Mouse (Mus musculus): Measurements from ENCODE around the gene Ube2h.

Ube2h gene

DNA sequence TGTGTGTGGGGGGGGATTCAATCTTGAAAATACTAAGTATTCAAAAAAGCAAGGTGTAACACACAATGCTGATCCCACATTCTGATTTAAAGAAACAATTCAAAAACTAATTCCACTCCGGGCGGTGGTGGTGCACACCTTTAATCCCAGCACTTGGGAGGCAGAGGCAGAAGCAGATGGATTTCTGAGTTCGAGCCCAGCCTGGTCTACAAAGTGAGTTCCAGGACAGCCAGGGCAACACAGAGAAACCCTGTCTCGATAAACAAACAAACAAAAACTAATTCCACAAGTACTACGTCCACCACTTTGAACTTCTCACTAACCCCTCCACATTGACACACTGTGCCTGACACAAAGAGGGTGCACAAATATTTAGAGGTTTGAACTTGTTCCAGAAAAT, 4.7 kb downstream of the Ube2h start:
- no peak for DNase-seq (ENCODE audit: low spot score in 2 of 2)

DNA sequence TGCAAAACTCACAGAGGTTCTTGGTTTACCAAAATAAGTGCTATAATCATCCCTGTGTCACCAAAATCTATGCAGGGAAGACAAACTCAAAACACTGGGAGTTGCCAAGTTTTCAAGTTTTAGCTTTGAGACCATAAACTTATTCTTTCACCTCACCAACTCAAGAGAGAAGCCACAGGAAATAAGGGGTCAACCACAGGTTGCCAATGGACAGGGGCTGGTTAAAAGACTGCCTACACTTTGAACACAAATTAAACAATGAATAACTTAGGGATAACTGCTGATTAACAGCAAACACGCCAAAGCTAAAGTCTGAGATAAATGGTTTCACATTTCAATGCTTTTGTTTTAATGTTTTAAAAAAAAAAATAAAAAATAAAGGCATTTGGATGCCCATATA, 5.2 kb downstream of the Ube2h start:
- DNase-seq (ENCODE audit: low spot score in 2 of 2) = no peak

DNA sequence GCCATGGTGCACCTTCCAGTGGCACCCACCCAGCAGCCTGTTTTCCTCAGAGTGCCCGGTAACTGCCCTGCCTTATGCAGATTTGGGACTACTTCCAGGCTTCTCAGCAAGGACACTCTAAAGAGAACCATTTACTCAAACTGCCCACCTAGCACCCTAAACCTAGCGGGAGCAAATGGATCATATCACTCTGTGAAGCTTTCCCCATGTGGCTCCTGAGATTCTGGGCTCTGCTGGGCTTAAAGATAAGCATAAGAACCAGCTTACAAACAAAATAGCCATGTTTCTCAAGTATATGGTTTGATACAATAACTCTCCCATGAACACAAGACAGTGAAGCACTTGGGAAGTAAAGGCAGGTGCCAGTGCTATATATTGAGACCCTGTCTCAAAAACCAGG, 11.8 kb downstream of the Ube2h start:
- DNase-seq (ENCODE audit: low spot score in 2 of 2) = no peak

DNA sequence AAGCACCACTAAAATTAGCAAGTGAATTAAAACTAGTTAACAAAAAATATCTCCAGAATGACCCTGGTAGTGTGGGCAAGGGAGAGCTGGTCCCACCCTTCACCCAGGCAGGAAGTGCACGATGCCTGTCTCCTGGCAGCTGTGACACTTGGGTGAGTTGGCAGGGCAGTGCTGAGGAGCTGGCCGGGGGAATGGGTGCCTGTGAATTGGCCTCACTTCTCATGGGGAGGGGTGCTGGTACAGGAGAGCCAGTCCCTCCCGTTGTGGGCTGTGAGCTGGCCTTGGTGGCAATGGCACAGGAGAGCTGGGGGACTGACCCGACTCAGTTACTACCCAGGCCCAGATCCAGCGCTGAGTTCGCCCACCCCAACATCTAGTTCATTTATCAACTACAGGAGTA, 16.4 kb downstream of the Ube2h start:
- no peak for DNase-seq (ENCODE audit: low spot score in 2 of 2)

DNA sequence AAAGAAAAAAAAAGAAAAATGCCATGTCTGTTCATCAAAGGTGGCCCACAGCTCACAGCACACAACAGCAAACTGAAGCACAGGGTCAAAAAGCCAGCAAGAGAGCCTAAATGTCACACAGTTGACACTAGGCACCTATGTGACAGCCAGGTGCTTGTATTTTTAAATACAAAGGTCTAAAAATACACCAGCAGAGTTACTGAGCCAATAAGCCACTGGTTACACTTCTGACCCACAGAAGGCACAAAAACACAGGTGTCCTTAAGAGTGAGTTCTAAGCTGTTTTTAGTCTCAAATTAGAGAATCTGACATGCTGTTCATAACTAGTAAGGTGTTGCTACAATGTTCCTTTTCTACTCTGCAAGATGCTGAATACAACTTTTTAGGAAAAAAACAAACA, 17.7 kb downstream of the Ube2h start:
- DNase-seq (ENCODE audit: low spot score in 2 of 2) = no peak

DNA sequence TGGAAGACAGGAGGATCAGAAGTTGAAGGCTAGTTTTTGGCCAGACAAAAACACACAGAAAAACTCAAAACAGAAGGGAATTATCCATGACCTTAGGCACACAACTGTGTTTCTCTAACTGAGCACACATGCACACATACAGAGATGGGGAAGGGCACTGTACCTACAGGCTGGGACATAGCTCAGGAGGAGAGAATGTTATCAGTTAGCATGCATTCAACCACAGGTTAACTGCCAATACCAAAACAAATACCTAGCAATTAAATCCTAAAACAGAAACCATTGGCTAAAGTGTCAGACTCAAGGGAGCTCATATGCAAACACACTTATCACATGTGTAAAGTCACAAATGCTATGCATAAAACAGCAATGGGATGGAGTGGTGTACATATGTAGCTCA, 20.2 kb downstream of the Ube2h start:
- no peak for DNase-seq (ENCODE audit: low spot score in 2 of 2)

DNA sequence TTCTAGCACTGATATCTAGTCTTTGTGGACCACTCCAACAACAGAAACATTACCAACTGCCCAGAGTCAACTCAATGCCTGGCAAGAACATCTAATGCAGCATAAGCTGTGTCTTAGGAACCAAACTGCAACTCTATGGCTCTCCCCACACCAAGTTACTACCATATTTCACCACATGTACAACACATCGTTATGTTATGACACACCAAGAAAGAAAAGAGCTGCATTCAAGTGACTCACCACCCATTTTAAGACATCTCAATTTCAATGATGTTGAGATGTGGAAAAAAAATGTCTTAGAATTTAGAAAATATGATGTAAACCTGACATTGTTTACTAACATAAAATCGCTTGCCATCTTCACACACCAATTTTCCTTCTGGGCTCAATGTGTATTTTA, 22.0 kb downstream of the Ube2h start:
- DNase-seq (ENCODE audit: low spot score in 2 of 2) = no peak

DNA sequence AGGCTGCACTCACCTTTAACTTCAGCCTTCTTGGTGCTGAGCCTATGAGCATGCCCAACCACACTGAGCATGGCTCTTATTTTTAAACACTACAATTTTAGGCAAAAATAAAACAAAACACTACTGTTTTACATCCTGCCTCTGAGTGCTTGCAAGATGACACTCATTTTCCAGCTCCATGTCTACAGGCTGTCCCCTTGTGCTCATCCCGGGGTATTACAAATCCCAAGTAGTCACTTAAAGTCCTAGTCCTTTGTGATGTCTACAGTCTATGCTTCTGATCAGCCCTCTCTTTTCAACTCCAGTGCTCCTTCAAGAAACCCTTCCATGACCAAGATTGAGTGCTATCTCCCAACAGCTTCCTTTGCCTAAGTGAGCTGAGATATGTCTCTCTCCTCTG, 26.0 kb downstream of the Ube2h start:
- DNase-seq (ENCODE audit: low spot score in 2 of 2) = no peak

DNA sequence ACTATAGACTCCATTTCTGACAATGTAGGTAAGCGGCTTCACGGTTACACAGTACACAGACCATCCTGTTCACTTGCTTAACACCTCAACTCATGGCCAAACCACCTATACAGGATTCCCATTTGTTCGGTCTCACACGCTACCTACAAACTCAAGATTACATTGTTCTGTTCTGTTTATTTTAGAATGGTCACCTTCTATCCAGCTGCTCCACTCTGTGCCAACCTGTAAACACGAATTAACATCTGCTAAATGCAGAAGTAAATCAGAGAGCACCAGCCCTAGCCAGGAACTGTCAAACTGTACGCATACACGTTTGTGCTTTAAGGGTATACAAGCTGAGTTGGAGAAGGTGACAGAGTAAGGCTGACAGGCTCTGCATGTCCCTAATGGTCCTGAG, 27.5 kb downstream of the Ube2h start:
- no peak for DNase-seq (ENCODE audit: low spot score in 2 of 2)

DNA sequence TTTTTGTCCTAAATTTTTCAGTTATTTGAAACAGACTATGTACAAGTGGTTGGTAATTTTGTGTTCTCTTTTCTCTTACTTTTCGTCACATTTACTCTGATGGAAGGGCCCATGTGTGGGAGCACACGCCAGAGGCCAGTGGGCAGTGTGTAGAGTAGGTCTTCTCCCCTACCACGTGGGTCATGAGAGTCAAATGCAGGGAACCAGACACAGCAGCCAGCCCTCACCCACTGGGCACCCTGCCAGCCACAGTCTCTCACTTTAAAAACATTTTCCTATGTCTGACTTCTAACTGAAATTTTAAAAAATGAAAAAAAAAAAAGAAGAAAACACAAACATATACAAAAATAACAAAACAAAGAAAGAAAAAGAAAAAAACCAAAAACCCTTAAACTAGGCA, 28.0 kb downstream of the Ube2h start:
- no peak for DNase-seq (ENCODE audit: low spot score in 2 of 2)

DNA sequence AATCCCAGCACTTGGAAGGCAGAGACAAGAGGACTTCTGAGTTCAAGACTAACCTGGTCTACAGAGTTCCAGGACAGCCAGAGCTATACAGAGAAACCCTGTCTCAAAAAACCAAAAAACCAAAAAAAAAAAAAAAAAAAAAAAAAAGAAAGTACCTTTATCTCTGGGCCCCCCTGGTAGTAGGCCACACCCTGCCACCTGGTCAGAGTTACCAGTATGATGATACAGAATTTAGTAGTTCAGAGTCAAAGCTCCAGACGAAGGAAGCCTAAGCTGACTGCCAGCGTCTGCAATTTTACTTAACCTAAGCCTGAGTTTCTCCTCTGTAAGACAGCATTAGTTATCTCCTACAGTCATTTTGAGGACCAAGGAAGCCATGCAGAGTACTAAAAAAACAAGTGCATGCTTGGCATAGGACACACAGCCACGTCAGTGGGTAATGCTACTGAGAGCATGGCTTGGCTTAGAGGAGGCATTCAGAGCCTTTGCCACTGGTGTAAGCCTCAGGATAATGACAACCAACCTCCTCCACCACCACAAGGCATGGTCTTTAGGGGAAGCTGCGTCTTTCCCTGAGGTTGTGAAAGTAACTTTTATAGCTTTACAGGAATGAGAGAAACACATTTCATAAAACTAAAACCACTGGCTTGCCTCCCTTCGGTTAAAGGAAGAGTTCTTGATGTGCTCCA, 29.0 kb downstream of the Ube2h start:
- no peak for DNase-seq (ENCODE audit: low spot score in 2 of 2)

DNA sequence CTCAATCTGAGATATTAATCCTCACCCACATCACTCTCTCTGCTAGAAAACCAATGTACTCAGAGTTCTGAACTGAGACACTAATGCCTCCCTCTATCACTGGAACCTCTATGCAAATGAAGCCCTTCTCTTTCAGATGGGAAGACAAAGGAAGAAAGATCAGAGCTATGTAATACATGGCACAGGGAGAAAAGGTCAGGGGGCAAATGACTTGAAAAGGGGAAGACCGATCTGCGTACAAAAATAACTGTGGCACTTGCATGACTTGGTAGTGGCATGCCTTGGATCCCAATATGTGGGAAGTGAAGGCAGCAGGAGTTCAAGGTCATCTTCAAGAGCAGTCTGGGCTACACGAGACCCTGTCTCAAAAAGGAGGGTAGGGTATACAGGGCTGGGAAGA, 31.4 kb downstream of the Ube2h start:
- DNase-seq (ENCODE audit: low spot score in 2 of 2) = no peak

DNA sequence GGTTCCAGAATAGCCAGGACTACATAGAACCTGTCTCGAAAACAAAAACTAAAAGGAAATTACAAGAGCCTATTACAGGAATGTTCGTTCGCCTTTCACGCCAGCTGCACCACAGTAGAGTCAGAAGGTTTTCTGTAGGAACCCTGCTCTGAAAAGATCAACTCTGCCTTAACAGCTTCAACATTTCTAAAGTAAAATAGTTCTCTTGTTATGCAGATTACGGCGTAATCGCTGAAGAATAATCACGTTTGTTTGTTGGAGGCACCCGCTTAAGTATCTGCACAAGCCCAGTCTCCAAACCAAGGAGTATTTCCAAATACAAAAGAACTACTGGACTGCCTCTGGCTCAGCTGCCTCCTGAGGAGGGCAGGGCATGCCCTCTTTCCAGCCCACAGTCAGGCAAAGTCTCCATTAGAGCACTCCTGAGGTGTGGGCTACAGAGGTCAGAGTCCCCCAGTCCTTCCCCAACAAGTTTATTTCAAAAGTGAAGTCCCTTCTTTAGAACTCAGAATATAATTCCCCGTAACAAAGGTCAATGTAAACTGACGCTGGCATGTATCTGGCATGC, 31.9 kb downstream of the Ube2h start:
- DNase-seq (ENCODE audit: low spot score in 2 of 2) = no peak

DNA sequence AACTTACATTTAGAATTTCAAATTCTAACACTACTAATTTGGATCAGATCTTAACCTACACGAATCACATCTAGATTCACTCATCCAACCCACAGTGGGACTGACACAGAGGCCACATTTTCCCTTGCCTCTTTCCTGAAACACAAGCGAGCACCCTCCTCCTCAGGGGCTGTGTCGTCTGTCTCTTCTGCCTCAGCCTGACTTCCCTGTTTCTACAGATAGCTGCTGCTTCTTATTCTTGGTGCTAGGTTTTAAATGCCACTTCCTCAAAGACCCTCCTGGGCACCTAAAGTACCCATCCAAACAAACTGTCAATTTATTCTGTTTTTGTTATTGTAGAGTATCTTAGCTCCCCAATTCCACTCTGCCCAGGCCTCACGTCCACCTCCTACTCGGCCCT, 34.5 kb downstream of the Ube2h start:
- no peak for DNase-seq (ENCODE audit: low spot score in 2 of 2)

DNA sequence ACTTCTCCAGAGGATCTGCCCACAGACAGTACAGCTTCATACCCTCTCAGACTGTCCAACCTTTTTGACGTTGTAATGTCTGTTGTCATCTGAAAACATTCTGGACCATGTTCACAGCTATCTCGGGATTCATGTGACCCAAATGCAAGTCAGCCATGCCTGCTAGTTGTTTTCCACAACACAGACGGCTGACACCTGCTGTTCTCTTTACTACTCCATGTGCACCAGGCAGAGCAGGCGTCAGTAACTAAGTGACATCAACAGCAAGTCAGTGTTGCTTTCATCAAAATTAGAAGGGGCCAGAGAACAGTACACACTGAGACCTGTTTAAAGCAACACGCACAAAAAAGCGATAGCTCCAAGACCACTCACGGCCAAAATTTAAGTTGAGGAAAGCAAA, 36.9 kb downstream of the Ube2h start:
- no peak for DNase-seq (ENCODE audit: low spot score in 2 of 2)

DNA sequence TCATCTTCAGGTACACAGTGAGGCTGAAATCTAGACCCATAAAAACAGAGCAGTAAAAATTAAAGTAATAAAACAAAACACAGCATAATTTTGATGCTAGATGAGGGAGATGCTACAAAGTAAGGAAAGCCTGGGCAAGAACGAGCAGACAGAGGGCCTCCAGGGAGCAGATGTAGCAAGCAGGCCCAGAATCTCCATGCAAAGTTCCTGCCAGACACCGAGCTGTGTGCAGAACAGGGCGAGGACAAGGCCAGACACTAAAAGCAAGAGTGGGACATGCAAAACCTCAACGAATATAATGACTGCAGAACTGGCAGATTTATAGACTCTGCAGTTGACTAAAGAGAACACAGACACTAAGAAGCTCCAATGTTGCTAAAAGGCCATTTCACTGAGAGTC, 38.9 kb downstream of the Ube2h start:
- DNase-seq (ENCODE audit: low spot score in 2 of 2) = no peak

DNA sequence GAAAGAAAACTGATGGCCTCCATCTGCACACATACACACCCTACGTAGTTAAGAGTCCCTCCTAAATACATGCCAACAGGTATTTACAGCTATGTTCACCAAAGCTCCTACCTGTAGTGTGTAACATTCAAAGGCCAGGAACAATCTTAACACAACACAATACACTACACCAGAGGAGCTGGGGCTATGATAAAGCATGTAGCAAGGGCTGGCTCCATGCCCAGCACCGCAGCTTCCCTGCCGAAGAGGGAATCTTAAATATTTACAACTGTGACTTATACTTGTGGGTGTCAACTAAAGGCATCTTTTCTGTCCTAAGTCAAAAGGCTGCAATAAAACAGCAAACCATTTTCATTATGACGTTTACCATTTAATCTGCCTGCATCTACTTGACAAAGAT, 41.3 kb downstream of the Ube2h start:
- DNase-seq (ENCODE audit: low spot score in 2 of 2) = no peak

DNA sequence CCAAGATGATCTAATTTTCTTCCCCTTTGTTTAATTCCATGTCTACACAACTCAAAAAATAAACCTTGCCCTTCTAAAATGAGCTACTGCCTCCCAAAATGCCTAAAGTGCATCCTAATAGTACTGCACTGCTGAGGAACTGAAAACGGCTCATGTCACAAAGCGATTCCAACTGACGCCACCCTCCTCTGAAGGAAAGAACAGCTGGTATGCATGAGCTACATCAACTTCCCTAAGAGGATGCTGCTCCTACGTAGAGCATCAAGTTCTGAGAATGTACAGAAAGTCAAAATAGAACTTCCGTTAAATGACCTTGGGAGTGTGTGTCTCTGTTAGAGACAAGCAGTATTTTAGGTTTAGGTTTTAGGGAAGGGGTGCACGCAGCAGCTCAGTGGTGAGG, 45.1 kb downstream of the Ube2h start:
- no peak for DNase-seq (ENCODE audit: low spot score in 2 of 2)

DNA sequence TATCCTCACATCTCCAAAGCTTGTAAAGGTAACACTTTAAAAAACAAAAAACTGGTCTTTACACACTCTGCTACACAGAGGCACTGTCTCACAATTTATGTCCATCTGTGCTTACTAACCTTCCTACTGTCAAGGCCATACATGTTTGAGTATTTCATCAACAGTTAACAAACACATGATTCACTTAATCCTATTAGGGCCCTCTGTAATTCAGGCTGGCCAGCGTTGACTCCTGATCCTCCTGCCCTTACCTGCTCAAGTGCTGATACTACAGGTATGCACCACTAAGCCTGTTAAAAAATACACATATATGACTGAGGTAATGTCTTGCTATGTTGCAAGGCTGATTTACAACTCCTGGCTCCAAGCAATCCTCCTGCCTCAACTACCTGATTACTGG, 46.4 kb downstream of the Ube2h start:
- no peak for DNase-seq (ENCODE audit: low spot score in 2 of 2)

DNA sequence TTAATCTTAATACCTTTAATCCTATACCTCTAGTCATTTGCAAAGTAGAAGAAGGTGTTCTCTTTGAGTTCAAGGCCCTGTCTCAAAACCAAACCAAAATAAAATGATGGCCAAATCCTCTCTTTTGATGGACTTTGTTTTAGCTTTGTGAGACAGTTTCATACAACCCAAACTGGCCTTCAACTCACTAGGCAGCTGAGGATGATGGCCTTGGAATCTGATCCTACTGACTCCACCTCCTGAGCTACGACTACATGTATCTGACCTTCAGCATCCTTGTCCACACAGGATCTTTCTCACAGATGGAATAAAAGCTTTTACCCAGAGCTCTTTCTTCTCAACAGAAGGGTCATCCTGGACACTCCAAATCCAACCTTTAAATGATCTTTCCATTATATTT, 48.5 kb downstream of the Ube2h start:
- DNase-seq (ENCODE audit: low spot score in 2 of 2) = no peak

DNA sequence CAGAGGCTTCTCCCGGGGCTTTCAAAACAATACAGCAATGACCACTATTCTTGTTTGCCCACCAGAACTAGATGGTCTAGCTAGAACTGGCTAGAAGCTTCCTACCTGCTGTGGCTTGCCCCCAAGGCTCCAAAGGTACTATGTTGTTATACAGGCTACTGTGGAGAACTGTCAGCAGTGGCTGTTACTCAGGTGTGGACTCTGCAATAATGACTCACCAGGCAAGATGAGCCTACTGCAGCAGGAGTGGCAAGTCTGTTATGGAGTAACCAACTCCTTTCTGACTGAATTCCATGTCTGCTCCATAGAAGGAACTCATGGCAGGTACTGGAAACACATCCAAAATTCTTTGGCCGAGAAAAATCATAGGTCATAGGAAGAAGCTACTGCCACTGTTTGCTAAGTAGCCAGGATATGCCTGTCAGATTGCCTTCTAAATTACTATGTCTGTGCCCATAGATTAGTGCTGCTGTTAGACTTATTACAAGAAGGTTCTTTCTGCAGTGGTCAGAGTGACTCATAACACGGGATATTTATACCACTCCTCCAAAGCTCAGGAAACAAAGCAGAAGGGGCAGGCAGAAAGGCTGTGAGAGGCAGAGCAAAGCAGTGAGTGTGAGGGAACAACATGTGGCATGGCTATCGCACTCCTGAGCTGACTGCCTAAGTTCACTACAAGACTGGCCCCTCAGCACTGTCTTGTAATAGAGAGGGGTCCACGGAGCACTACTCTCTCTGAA, 51.9 kb downstream of the Ube2h start:
- DNase-seq (ENCODE audit: low spot score in 2 of 2) = no peak

DNA sequence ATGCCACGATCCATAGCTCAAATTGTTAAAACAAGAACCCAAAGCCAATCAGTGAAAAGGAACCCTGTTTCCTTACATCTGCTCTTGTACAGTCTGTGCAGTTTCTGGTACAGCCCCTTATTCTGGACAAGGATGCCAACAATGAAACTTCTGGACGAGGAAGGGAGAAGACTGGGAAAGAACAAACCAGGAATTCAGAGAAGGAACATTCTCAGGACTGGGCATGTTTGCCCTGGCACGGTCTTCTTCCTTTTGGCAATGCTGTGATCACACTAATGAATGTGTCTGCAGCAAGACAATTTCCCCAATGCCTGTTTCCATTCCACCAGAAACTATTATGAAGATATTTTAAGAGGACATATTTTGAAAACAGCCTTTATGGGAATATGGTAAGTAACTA, 55.6 kb downstream of the Ube2h start:
- no peak for DNase-seq (ENCODE audit: low spot score in 2 of 2)

DNA sequence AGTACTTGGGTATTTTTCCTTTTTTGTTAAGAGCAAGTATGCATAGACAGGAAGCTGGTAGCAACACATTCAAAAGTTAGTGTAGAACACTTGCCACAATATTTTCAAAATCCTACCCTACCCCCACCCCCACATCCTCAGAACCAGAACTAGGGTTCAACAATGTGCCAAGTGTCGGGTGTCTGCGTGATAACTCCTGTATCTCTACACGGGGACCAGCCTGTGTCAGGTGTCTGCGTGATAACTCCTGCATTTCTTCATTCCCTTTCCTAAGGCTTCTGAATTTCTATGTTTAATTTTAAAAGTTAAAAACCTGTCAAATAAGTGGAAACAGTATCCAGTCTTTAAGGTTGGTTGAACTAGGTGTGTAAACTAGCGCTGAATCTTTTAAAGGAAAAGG, 58.4 kb downstream of the Ube2h start:
- no peak for DNase-seq (ENCODE audit: low spot score in 2 of 2)

DNA sequence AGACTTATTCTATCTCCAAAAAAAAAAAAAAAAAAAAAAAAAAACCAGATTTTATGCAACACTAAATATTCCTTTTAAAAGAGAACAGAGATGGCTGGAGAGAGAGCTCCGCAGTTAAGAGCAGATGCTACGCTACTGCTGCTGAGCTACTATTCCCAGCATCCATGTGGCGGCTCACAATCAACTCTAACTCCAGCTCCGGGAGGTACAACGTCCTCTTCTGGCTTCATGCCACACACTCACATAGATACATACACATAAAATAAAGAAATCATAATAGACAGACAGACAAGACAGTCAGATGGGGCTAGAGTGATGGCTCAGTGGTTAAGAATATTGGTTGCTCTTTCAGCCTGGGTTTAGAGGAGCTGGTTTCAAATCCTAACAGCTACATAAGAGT, 58.9 kb downstream of the Ube2h start:
- no peak for DNase-seq (ENCODE audit: low spot score in 2 of 2)
